Mouse (Mus musculus) bone marrow, adult 2 months (tissue): ENCODE results near the gene Gm21060.

ENCODE experiments used
- CTCF ChIP-seq: fragments of 200-500 bp; IDR thresholded peaks from 2 replicates; pipeline ENCODE4 v1.5.1; 2011; ENCODE audit warnings: low read length, control low read depth; ENCODE audit not compliant: control insufficient read depth, insufficient read depth
- POLR2A ChIP-seq: fragments of 200-500 bp; IDR thresholded peaks from 2 replicates; pipeline ENCODE4 v1.6.1; 2011; ENCODE audit warnings: low read depth, mild to moderate bottlenecking, control low read depth, low read length, borderline replicate concordance; ENCODE audit not compliant: control insufficient read depth

- no peak for TF ChIP-seq POLR2A
- TF ChIP-seq CTCF: no peak
Observed at GRCm38 (mm10) chr19:61261241-61261640, 35.6 kb downstream of the Gm21060 start.
